8 mouse cellular contexts compared by ENCODE assay signal in genomic region chr11:118573569-118573968, GRCm38 (mm10).
DNase-seq lines count a peak whose midpoint lies in the region; ATAC-seq lines count a peak whose summit lies in the region.

No protein-coding gene starts in this region.

- no peaks in the 10 kb centered on the region for H3K9me3 ChIP-seq in hindbrain, embryonic 13.5 days

- no peak overlapping the region for H3K4me3 ChIP-seq in hindbrain, embryonic 13.5 days

- H3K36me3 ChIP-seq in hindbrain, embryonic 13.5 days: no peaks in the 10 kb centered on the region

- H3K27me3 ChIP-seq in hindbrain, embryonic 13.5 days: peaks cover 51% of the 10 kb centered on the region

- 0% methylated on average over 3 of the region's 3 CpGs for WGBS in hindbrain, embryonic 13.5 days

- DNase-seq in heart, adult 8-10 months (ENCODE audit: low spot score): peak; percentile 12
- DNase-seq in heart, adult 9 months (ENCODE audit: low spot score in 2 of 2): no peak
- peak; percentile 35 for DNase-seq in urinary bladder, adult 2 months (ENCODE audit: low spot score)
- no peak for DNase-seq in urinary bladder, postnatal 10 days (ENCODE audit: low spot score)
- peak; percentile 75 for DNase-seq in embryo, embryonic 11 days
- DNase-seq in lung, postnatal 36 days: peak; percentile 26
- peak; percentile 79 for DNase-seq in testis, postnatal 10 days (ENCODE audit: low spot score)

- H3K9ac ChIP-seq in hindbrain, embryonic 13.5 days: no peak overlapping the region

- H3K4me2 ChIP-seq in hindbrain, embryonic 13.5 days: no peak overlapping the region

- peaks cover 75% of the 10 kb centered on the region for H3K4me1 ChIP-seq in hindbrain, embryonic 13.5 days (replicated peaks)

- H3K27ac ChIP-seq in hindbrain, embryonic 13.5 days: peak overlapping the region; percentile 10; the same call in 1 of the 2 replicates

- ATAC-seq in hindbrain, embryonic 13.5 days (ENCODE audit: low FRiP score): no peak

Comparison
In these comparisons a context has a peak if more than half of its experiments do, and no peak if none do; other contexts are left out.
1. DNase-seq: peak in heart, adult 8-10 months (single experiment), urinary bladder, adult 2 months (single experiment), embryo, embryonic 11 days (single experiment), lung, postnatal 36 days (single experiment) and testis, postnatal 10 days (single experiment); none in heart, adult 9 months (0 of 2) and urinary bladder, postnatal 10 days (single experiment).